17 mouse cellular contexts compared by ENCODE assay signal in the genomic region with DNA sequence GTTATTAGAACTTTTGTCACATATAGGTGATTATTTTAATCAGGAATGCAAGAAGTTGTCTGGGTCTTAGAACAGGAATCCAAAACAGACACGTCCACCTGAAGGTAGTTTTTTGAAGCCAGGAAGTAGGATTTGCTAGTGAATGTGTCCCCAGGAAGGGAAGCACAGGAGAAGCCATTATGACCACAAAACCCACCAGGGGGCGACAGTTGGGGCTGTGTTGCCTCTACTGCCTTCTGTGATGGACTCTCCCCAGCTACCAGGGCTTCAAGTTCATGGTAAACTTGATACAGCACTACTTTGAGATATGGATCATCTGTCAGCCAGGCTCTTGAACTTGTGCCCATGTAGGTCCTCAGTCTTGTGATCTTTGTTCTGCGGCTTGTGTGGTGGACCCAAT.
DNase-seq lines count a peak whose midpoint lies in the region; TF ChIP-seq lines count a peak whose summit lies in the region.
"Had no signal": no experiment of that assay in that cellular context is flagged by ENCODE, and none has a peak within 500 bp of the region (broad histone marks: within the 10 kb centered on the region; RNA-seq: fewer than 3 reads in every experiment).

No protein-coding gene starts in this region.

- intact Hi-C loops in heart, adult 2 months (cut with DNase I): no loop called here
- intact Hi-C loops in heart, postnatal 25 days (cut with DNase I): no loop called here

- no peaks in the 10 kb centered on the region for H3K9me3 ChIP-seq in hindbrain, embryonic 10.5 days
- H3K9me3 ChIP-seq: forebrain, embryonic 15.5 days; limb, embryonic 15.5 days; midbrain, embryonic 12.5 days had no signal

- no peak overlapping the region for H3K27ac ChIP-seq in heart, adult 2 months
- H3K27ac ChIP-seq in thymus, adult 2 months (ENCODE audit: control insufficient read depth, insufficient read depth, low read length): no peak overlapping the region
- H3K27ac ChIP-seq in hindbrain, embryonic 10.5 days: no peak overlapping the region
- H3K27ac ChIP-seq: forebrain, embryonic 15.5 days; hindbrain, embryonic 14.5 days; limb, embryonic 15.5 days; midbrain, embryonic 12.5 days had no signal

- no peaks in the 10 kb centered on the region for H3K36me3 ChIP-seq in heart, adult 2 months (ENCODE audit: control insufficient read depth, insufficient read depth, low read length)
- H3K36me3 ChIP-seq in thymus, adult 2 months (ENCODE audit: control insufficient read depth, insufficient read depth, low read length): no peaks in the 10 kb centered on the region
- no peaks in the 10 kb centered on the region for H3K36me3 ChIP-seq in splenic B cell, adult 2 months (ENCODE audit: control insufficient read depth, insufficient read depth, low read length, poor library complexity, severe bottlenecking)
- no peaks in the 10 kb centered on the region for H3K36me3 ChIP-seq in hindbrain, embryonic 10.5 days
- H3K36me3 ChIP-seq: forebrain, embryonic 15.5 days; limb, embryonic 15.5 days; midbrain, embryonic 12.5 days had no signal

- TF ChIP-seq POLR2A in heart, adult 2 months (IDR thresholded peaks at IDR 0.05; ENCODE audit: insufficient read depth, low read depth, low read length): no peak
- TF ChIP-seq POLR2A in thymus, adult 2 months (IDR thresholded peaks at IDR 0.05; ENCODE audit: control insufficient read depth, extremely low read depth, insufficient read depth, low read length, poor library complexity): no peak

- no peaks in the 10 kb centered on the region for H3K4me1 ChIP-seq in heart, adult 2 months (ENCODE audit: control insufficient read depth, insufficient read depth, low read length)
- no peaks in the 10 kb centered on the region for H3K4me1 ChIP-seq in thymus, adult 2 months (replicated peaks; ENCODE audit: control insufficient read depth, insufficient read depth, low read length)
- H3K4me1 ChIP-seq in hindbrain, embryonic 10.5 days (replicated peaks): no peaks in the 10 kb centered on the region
- H3K4me1 ChIP-seq: midbrain, embryonic 12.5 days had no signal

- TF ChIP-seq EP300 in heart, adult 2 months (IDR thresholded peaks at IDR 0.05; ENCODE audit: insufficient read depth, low read depth, low read length): no peak

- no peaks in the 10 kb centered on the region for H3K79me2 ChIP-seq in heart, adult 2 months (replicated peaks; ENCODE audit: control insufficient read depth, insufficient read depth, low read length)

- WGBS in heart, adult 2 months: 75% methylated on average over 3 of the region's 3 CpGs
- WGBS in thymus, adult 2 months: 50% methylated on average over 3 of the region's 3 CpGs
- 76% methylated on average over 3 of the region's 3 CpGs for WGBS in hindbrain, embryonic 10.5 days

- no peak overlapping the region for H3K4me3 ChIP-seq in heart, adult 2 months
- H3K4me3 ChIP-seq in thymus, adult 2 months (ENCODE audit: control insufficient read depth, insufficient read depth, low read length): no peak overlapping the region
- no peak overlapping the region for H3K4me3 ChIP-seq in hindbrain, embryonic 10.5 days
- H3K4me3 ChIP-seq: forebrain, embryonic 15.5 days; limb, embryonic 15.5 days; midbrain, embryonic 12.5 days; myocyte had no signal

- DNase-seq in heart, adult 2 months: no peak
- no peak for DNase-seq in heart, postnatal 25 days (ENCODE audit: low spot score)
- peak; percentile 21 for DNase-seq in thymus, adult 2 months
- DNase-seq in thymus, adult 18-20 months: no peak
- peak; percentile 6 for DNase-seq in splenic B cell, adult 2 months (ENCODE audit: low read depth, low spot score)
- no peak for DNase-seq in spleen, postnatal 36 days (ENCODE audit: low spot score in 2 of 2)
- DNase-seq in hindbrain, embryonic 10.5 days (ENCODE audit: low spot score): no peak
- no peak for DNase-seq in left cerebral cortex, adult 9 months (ENCODE audit: low spot score in 2 of 2)
- DNase-seq: adrenal gland, postnatal 25 days; kidney, adult 18-20 months; kidney, postnatal 36 days; right cerebral cortex, adult 18-20 months had no signal

- TF ChIP-seq CTCF in heart, adult 2 months (IDR thresholded peaks at IDR 0.05): 0 out of 2 replicates have a peak, but pooled peaks have one; percentile 3
- no peak for TF ChIP-seq CTCF in thymus, adult 2 months (IDR thresholded peaks at IDR 0.05; ENCODE audit: borderline replicate concordance, control insufficient read depth, extremely low read depth, insufficient read depth, low read length, poor library complexity)

- H3K9ac ChIP-seq in heart, adult 2 months (ENCODE audit: low read depth, low read length): no peak overlapping the region
- H3K9ac ChIP-seq: forebrain, embryonic 15.5 days; hindbrain, embryonic 14.5 days; limb, embryonic 15.5 days; midbrain, embryonic 12.5 days had no signal

- H3K27me3 ChIP-seq in heart, adult 2 months (ENCODE audit: control insufficient read depth, insufficient read depth, low read length): no peaks in the 10 kb centered on the region
- H3K27me3 ChIP-seq in thymus, adult 2 months (ENCODE audit: control insufficient read depth, insufficient read depth, low read length): no peaks in the 10 kb centered on the region
- no peaks in the 10 kb centered on the region for H3K27me3 ChIP-seq in splenic B cell, adult 2 months (ENCODE audit: control insufficient read depth, insufficient read depth, low read length, poor library complexity, severe bottlenecking)
- no peaks in the 10 kb centered on the region for H3K27me3 ChIP-seq in hindbrain, embryonic 10.5 days (ENCODE audit: insufficient read depth, poor library complexity, severe bottlenecking)
- H3K27me3 ChIP-seq: forebrain, embryonic 15.5 days; limb, embryonic 15.5 days; midbrain, embryonic 12.5 days had no signal

Comparison
In these comparisons a context has a peak if more than half of its experiments do, and no peak if none do; other contexts are left out.
1. DNase-seq: peak in thymus, adult 2 months (single experiment) and splenic B cell, adult 2 months (single experiment); none in heart, adult 2 months (0 of 2), heart, postnatal 25 days (single experiment), thymus, adult 18-20 months (0 of 2), spleen, postnatal 36 days (0 of 2), hindbrain, embryonic 10.5 days (single experiment) and left cerebral cortex, adult 9 months (0 of 2).